Mouse (Mus musculus) neural tube, embryonic 12.5 days (tissue): ENCODE data around the gene Unc13b. TPM values are rescaled to one million over a fixed set of nuclear protein-coding genes. Genes with fewer than 3 reads are reported as not detected.
"Not testable (repeated sequence)": the region's sequence is repeated elsewhere in the genome, so short reads cannot be mapped to it uniquely, and the experiment has no call there.

Experiments used
- ATAC-seq: fragments of 200-750 bp; cut with Nextera tagmentation; 2 replicates; pipeline ENCODE4 v1.8.0; 2017; ENCODE audit warnings: low read depth, mild to moderate bottlenecking, moderate TSS enrichment, moderate library complexity; ENCODE audit not compliant: low FRiP score
- H3K27ac ChIP-seq: fragments of 300-500 bp; sonication (generic); 2 replicates; pipeline ENCODE4 v1.5.1; 2016
- H3K27me3 ChIP-seq: fragments of 300-500 bp; sonication (generic); replicated peaks from 2 replicates; pipeline ENCODE4 v1.6.1; 2016; ENCODE audit warnings: mild to moderate bottlenecking
- H3K36me3 ChIP-seq: fragments of 300-500 bp; sonication (generic); 2 replicates; pipeline ENCODE4 v1.6.1; 2016; ENCODE audit warnings: mild to moderate bottlenecking
- H3K4me1 ChIP-seq: fragments of 300-500 bp; sonication (generic); 2 replicates; pipeline ENCODE4 v1.6.1; 2016
- H3K4me2 ChIP-seq: fragments of 300-500 bp; sonication (generic); replicated peaks from 2 replicates; pipeline ENCODE4 v1.6.1; 2016; ENCODE audit warnings: mild to moderate bottlenecking
- H3K4me3 ChIP-seq: fragments of 300-500 bp; sonication (generic); 2 replicates; pipeline ENCODE4 v1.5.1; 2016
- H3K9ac ChIP-seq: fragments of 300-500 bp; sonication (generic); 2 replicates; pipeline ENCODE4 v1.6.1; 2016; ENCODE audit warnings: mild to moderate bottlenecking
- H3K9me3 ChIP-seq: fragments of 300-500 bp; sonication (generic); 2 replicates; pipeline ENCODE4 v1.6.1; 2016; ENCODE audit warnings: mild to moderate bottlenecking
- WGBS: fragments of 180-500 bp; shearing (Covaris S2); methylation state at CpG from one replicate; pipeline ENCODE4 v1.1.7; 2016; 5-methylcytosine and 5-hydroxymethylcytosine counted together
- polyA plus RNA-seq: library from polyadenylated mRNA; unstranded; fragments of >200 nt; fragmentation: Nextera tagmentation; extraction: Ambion mirVana; gene quantifications from 2 replicates; pipeline ENCODE4 v1.2.1, GENCODE M21; 2016

Gene Unc13b
- polyA plus RNA-seq, 1 experiment from 2014 or later: 22.4 TPM

GRCm38 (mm10) chr4:43142610-43143009 lies 83.9 kb downstream of the Unc13b start:
- no peak overlapping the region for H3K4me3 ChIP-seq
- H3K4me1 ChIP-seq: no peaks in the 10 kb centered on the region
- H3K9me3 ChIP-seq: no peaks in the 10 kb centered on the region
- no peak overlapping the region for H3K4me2 ChIP-seq
- H3K36me3 ChIP-seq: no peaks in the 10 kb centered on the region
- WGBS: 94% methylated on average over 1 of the region's 1 CpGs
- H3K27me3 ChIP-seq: no peaks in the 10 kb centered on the region
- no peak for ATAC-seq
- no peak overlapping the region for H3K9ac ChIP-seq
- H3K27ac ChIP-seq: no peak overlapping the region

DNA sequence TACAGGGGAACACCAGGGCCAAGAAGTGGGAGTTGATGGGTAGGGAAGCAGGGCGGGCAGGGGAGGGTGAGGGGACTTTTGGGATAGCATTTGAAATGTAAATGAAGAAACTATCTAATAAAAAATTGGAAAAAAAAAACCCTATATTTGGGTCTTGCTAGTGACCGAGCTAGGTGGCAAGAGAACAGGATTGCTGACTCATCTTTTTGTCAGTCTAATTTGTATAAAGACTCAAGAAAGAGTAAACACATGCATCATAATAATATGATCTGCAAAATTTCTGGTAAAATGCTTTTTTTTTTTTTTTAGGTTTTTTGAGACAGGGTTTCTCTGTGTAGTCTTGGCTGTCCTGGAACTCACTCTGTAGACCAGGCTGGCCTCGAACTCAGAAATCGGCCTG lies 93.7 kb downstream of the Unc13b start:
- not testable (repeated sequence) for H3K9ac ChIP-seq, ATAC-seq
- 98% methylated on average over 4 of the region's 4 CpGs for WGBS

GRCm38 (mm10) chr4:43160045-43160444 lies 101.3 kb downstream of the Unc13b start:
- Histone ChIP-seq H3K36me3 (no peaks in the 10 kb centered on the region), H3K4me1 (no peaks in the 10 kb centered on the region), H3K4me3 (no peak overlapping the region), H3K4me2 (no peak overlapping the region), H3K9ac (no peak overlapping the region), H3K27me3 (no peaks in the 10 kb centered on the region), H3K9me3 (no peaks in the 10 kb centered on the region), H3K27ac (no peak overlapping the region)
- WGBS: 62% methylated on average over 3 of the region's 3 CpGs
- no peak for ATAC-seq

More for the DNA sequence above, 93.7 kb downstream of the Unc13b start:
- not testable (repeated sequence) for H3K9me3 ChIP-seq, H3K4me3 ChIP-seq, H3K4me1 ChIP-seq, H3K4me2 ChIP-seq, H3K27me3 ChIP-seq, H3K27ac ChIP-seq, H3K36me3 ChIP-seq

- WGBS: 90% methylated on average over 3 of the region's 3 CpGs
- Histone ChIP-seq H3K4me3 (no peak overlapping the region), H3K36me3 (no peaks in the 10 kb centered on the region), H3K27ac (no peak overlapping the region), H3K9ac (no peak overlapping the region), H3K9me3 (no peaks in the 10 kb centered on the region), H3K4me1 (no peaks in the 10 kb centered on the region), H3K27me3 (no peaks in the 10 kb centered on the region), H3K4me2 (no peak overlapping the region)
- no peak for ATAC-seq
Observed at GRCm38 (mm10) chr4:43161124-43161657, 102.4 kb downstream of the Unc13b start.

GRCm38 (mm10) chr4:43163205-43163604 lies 104.5 kb downstream of the Unc13b start:
- Histone ChIP-seq H3K27ac (no peak overlapping the region), H3K9me3 (no peaks in the 10 kb centered on the region), H3K27me3 (no peaks in the 10 kb centered on the region), H3K36me3 (no peaks in the 10 kb centered on the region), H3K4me3 (no peak overlapping the region), H3K4me2 (no peak overlapping the region), H3K4me1 (no peaks in the 10 kb centered on the region), H3K9ac (no peak overlapping the region)
- 76% methylated on average over 3 of the region's 3 CpGs for WGBS
- ATAC-seq: no peak

- H3K4me2 ChIP-seq: no peak overlapping the region
- H3K9ac ChIP-seq: no peak overlapping the region
- H3K4me3 ChIP-seq: no peak overlapping the region
- 88% methylated on average over 12 of the region's 12 CpGs for WGBS
- no peaks in the 10 kb centered on the region for H3K4me1 ChIP-seq
- no peak for ATAC-seq
- no peaks in the 10 kb centered on the region for H3K36me3 ChIP-seq
- H3K9me3 ChIP-seq: no peaks in the 10 kb centered on the region
- H3K27ac ChIP-seq: no peak overlapping the region
- H3K27me3 ChIP-seq: no peaks in the 10 kb centered on the region
Observed at GRCm38 (mm10) chr4:43165403-43166005, 106.8 kb downstream of the Unc13b start.

DNA sequence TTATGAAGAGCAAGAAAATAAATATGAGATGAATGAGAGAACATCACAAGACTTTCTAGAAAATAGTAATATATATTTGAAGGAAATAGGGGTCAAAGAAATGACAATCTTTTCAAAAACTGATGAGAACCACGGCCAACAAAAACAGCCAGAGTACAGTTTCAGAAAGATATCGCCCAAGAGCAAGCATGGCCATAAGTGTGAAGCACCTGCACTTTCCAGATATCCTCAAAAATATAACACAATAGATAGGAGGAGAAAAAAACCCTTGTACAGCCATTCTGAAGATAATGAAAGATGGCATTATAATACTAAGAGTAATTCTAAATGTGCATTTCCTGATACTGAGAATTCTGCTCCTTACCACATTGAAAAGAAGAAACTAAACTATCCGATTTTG lies 111.3 kb downstream of the Unc13b start:
- Histone ChIP-seq H3K9ac (no peak overlapping the region), H3K36me3 (no peaks in the 10 kb centered on the region), H3K27me3 (no peaks in the 10 kb centered on the region), H3K27ac (no peak overlapping the region), H3K4me3 (no peak overlapping the region), H3K4me2 (no peak overlapping the region), H3K4me1 (no peaks in the 10 kb centered on the region), H3K9me3 (no peaks in the 10 kb centered on the region)
- WGBS: 91% methylated on average over 3 of the region's 3 CpGs
- no peak for ATAC-seq

GRCm38 (mm10) chr4:43177126-43177525 lies 118.4 kb downstream of the Unc13b start:
- Histone ChIP-seq H3K9me3 (no peaks in the 10 kb centered on the region), H3K4me1 (no peaks in the 10 kb centered on the region), H3K27me3 (no peaks in the 10 kb centered on the region), H3K27ac (no peak overlapping the region), H3K4me3 (no peak overlapping the region), H3K9ac (no peak overlapping the region), H3K4me2 (no peak overlapping the region), H3K36me3 (no peaks in the 10 kb centered on the region)
- WGBS: 92% methylated on average over 2 of the region's 2 CpGs
- no peak for ATAC-seq

DNA sequence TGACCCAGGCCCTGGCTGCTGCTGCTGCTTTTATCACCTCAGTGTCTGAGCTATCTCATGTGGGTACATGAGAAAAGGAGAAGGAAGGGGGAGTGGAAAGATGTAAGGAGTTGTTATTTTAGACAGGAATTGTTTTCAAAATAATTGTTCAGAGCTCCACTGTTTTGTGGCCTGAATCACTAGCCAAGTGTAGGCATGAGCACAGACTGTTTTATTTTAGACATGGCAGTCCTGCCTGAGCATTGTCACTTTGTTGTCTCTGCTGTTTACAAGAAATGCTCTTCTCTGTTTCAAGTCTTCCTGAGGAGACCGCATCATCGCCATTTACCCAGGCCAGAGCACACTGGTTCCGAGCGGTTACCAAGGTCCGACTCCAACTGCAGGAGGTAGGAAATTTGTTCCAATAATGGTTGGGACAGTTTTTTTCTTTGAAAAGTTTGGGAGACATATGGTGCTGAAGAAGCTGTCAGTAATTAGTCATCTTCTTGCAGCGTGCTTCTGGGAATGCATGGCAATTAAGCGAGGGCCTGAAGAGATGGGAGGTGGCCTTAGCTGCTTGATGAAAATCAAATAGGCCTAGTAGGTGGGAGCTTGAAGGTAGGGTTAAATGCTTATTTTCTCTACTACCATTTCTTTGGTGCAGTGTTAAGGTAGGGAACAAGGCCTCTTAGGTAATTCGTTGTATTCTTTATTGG lies 123.9 kb downstream of the Unc13b start:
- H3K27me3 ChIP-seq: no peaks in the 10 kb centered on the region
- no peak overlapping the region for H3K4me2 ChIP-seq
- H3K4me3 ChIP-seq: no peak overlapping the region
- no peak for ATAC-seq
- no peaks in the 10 kb centered on the region for H3K4me1 ChIP-seq
- WGBS: 87% methylated on average over 8 of the region's 8 CpGs
- H3K9me3 ChIP-seq: no peaks in the 10 kb centered on the region
- H3K36me3 ChIP-seq: no peaks in the 10 kb centered on the region
- H3K9ac ChIP-seq: no peak overlapping the region
- H3K27ac ChIP-seq: no peak overlapping the region

DNA sequence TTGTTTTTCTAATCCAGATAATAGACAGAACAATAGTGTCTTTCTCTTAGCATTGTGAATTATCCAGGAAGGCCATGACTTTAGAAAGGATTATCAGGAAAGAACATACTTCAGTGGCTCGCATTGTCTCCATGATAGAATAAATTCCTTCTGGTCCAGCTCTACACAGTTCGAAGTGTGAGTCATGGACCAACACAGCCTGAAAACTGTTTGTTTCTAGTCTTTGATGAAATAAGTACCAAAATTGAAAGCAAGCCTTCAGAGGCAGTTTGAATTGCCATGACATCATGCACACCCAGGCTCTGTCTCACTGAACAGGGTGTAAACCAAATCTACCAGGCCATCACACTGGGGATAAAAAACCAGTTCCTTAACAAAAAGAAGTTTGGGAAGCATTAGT lies 128.7 kb downstream of the Unc13b start:
- H3K4me3 ChIP-seq: no peak overlapping the region
- H3K27ac ChIP-seq: no peak overlapping the region
- ATAC-seq: no peak
- no peak overlapping the region for H3K4me2 ChIP-seq
- no peaks in the 10 kb centered on the region for H3K4me1 ChIP-seq
- H3K27me3 ChIP-seq: no peaks in the 10 kb centered on the region
- no peaks in the 10 kb centered on the region for H3K9me3 ChIP-seq
- no peak overlapping the region for H3K9ac ChIP-seq
- no peaks in the 10 kb centered on the region for H3K36me3 ChIP-seq
- 80% methylated on average over 2 of the region's 2 CpGs for WGBS

DNA sequence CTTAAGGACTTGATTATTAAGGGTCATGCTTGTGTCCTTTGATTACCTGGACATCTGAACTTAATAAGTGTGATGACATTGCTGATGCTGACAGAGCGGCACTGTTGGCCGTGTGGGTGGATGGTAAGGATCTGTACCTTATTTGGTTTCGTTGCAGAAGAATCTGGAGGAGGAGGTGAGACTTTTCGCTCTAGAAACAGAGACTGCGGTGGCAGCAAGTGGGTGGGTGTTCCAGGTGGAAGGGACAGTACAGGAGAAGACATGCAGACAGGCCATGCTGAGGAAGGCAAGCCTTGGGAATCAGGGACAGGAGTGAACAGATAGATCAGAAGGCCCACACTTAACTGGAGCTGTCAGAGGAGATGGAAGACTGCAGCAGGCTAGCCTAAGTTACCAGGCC lies 130.6 kb downstream of the Unc13b start:
- Histone ChIP-seq H3K4me3 (no peak overlapping the region), H3K27ac (no peak overlapping the region)
- WGBS: 94% methylated on average over 5 of the region's 5 CpGs

DNA sequence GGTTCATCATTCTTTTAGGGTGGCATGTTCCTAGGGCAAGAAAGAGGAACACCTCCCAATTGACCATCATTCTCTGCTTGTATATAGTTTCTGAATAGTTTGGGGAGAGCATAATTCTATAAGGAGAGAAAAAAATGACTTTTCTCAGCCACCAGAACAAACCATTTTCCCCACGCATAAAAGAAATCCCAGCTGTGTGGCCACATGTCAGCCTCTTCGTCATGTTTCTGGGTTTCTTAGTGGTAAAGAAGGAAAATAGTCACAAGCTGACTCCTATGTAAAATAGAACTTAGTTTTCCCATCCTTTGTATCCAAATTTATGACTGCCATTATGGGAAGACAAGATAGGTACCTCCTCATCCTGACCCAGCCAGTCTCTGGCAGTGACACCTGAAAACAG lies 146.2 kb downstream of the Unc13b start:
- no peak for ATAC-seq
- no peak overlapping the region for H3K27ac ChIP-seq
- 94% methylated on average over 2 of the region's 2 CpGs for WGBS

More for the DNA sequence above, 130.6 kb downstream of the Unc13b start:
- Histone ChIP-seq H3K9ac (no peak overlapping the region), H3K4me2 (no peak overlapping the region), H3K36me3 (no peaks in the 10 kb centered on the region), H3K4me1 (no peaks in the 10 kb centered on the region), H3K27me3 (no peaks in the 10 kb centered on the region), H3K9me3 (no peaks in the 10 kb centered on the region)
- no peak for ATAC-seq

DNA sequence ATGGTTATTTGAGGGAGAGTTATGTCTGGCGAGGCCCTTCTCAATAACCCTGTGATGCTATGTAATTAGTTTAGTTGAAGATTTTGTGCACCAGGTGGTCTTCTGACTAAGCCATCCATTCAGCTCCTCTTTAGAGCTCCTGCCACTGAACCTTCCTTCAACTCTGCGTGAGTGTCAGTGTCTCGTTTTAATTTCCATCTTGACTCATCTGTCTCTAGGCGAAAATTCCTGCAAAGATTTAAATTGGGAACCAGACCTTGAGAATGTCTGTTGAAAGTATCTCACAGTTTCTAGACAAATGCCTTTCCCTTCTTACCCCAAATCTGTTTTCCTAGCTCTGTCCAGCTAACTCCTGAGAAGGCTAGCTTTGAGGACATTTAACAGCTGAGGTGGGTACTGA lies 146.8 kb downstream of the Unc13b start:
- no peaks in the 10 kb centered on the region for H3K9me3 ChIP-seq
- H3K27me3 ChIP-seq: no peaks in the 10 kb centered on the region
- H3K27ac ChIP-seq: no peak overlapping the region
- H3K4me1 ChIP-seq: peaks cover 10% of the 10 kb centered on the region; the same call in 1 of the 2 replicates
- ATAC-seq: no peak
- no peak overlapping the region for H3K4me2 ChIP-seq
- H3K9ac ChIP-seq: no peak overlapping the region
- H3K4me3 ChIP-seq: no peak overlapping the region
- WGBS: 45% methylated on average over 4 of the region's 4 CpGs
- H3K36me3 ChIP-seq: no peaks in the 10 kb centered on the region

More for the DNA sequence above, 146.2 kb downstream of the Unc13b start:
- Histone ChIP-seq H3K9me3 (no peaks in the 10 kb centered on the region), H3K4me1 (peaks cover 10% of the 10 kb centered on the region; the same call in 1 of the 2 replicates), H3K4me2 (no peak overlapping the region), H3K27me3 (no peaks in the 10 kb centered on the region), H3K9ac (no peak overlapping the region), H3K4me3 (no peak overlapping the region), H3K36me3 (no peaks in the 10 kb centered on the region)
